Mouse (Mus musculus): ENCODE data around the gene Trib2. TPM values are rescaled to one million over a fixed set of nuclear protein-coding genes. Genes with fewer than 3 reads are reported as not detected.

The Trib2 gene
- 1.6 TPM in 2 replicates for polyA plus RNA-seq (2012; rRNA removed)

GRCm38 (mm10) chr12:15816740-15817178, at the start of gene Trib2:
Gene Trib2, minus strand, starts transcription at chr12:15816922.

